Mouse (Mus musculus) hindbrain, embryonic 14.5 days (tissue): ENCODE results near the gene Ilf2. TPM values are rescaled to one million over a fixed set of nuclear protein-coding genes. Genes with fewer than 3 reads are reported as not detected.

ENCODE experiments used
- ATAC-seq: fragments of 200-750 bp; cut with Nextera tagmentation; 2 replicates; pipeline ENCODE4 v1.8.0; 2017; ENCODE audit warnings: moderate number of reproducible peaks, mild to moderate bottlenecking, moderate TSS enrichment, moderate library complexity; ENCODE audit not compliant: low FRiP score
- DNase-seq: peaks from one replicate; pipeline ENCODE4 v3.0.0-alpha.2; 2015; ENCODE audit warnings: low spot score
- H3K27ac ChIP-seq: fragments of 300-500 bp; sonication (generic); 2 replicates; pipeline ENCODE4 v1.5.1; 2014; ENCODE audit warnings: mild to moderate bottlenecking, moderate library complexity
- H3K27me3 ChIP-seq: fragments of 300-500 bp; sonication (generic); 2 replicates; pipeline ENCODE4 v1.6.1; 2014; ENCODE audit warnings: mild to moderate bottlenecking, low read length, mixed read lengths; ENCODE audit not compliant: control insufficient read depth, insufficient read depth
- H3K36me3 ChIP-seq: fragments of 300-500 bp; sonication (generic); replicated peaks from 2 replicates; pipeline ENCODE4 v1.6.1; 2014; ENCODE audit not compliant: control insufficient read depth, insufficient read depth
- H3K4me1 ChIP-seq: fragments of 300-500 bp; sonication (generic); replicated peaks from 2 replicates; pipeline ENCODE4 v1.6.1; 2014; ENCODE audit warnings: antibody characterized with exemption, low read length, mixed read lengths; ENCODE audit not compliant: control insufficient read depth, insufficient read depth
- H3K4me2 ChIP-seq: fragments of 300-500 bp; sonication (generic); replicated peaks from 2 replicates; pipeline ENCODE4 v1.6.1; 2014; ENCODE audit warnings: mild to moderate bottlenecking, moderate library complexity
- H3K4me3 ChIP-seq: fragments of 300-500 bp; sonication (generic); replicated peaks from 2 replicates; pipeline ENCODE4 v1.5.1; 2014; ENCODE audit warnings: mild to moderate bottlenecking, low read length
- H3K9ac ChIP-seq: fragments of 300-500 bp; sonication (generic); 2 replicates; pipeline ENCODE4 v1.6.1; 2014
- H3K9me3 ChIP-seq: fragments of 300-500 bp; sonication (generic); 2 replicates; pipeline ENCODE4 v1.6.1; 2016; ENCODE audit warnings: low read length; ENCODE audit not compliant: control insufficient read depth
- WGBS: fragments of 180-500 bp; shearing (Covaris S2); extraction: QIAGEN DNeasy Blood & Tissue Kit; methylation state at CpG from one replicate; pipeline ENCODE4 v1.1.7; 2014; 5-methylcytosine and 5-hydroxymethylcytosine counted together
- polyA plus RNA-seq: library from polyadenylated mRNA; unstranded; fragments of >200 nt; fragmentation: Nextera tagmentation; extraction: Ambion mirVana; gene quantifications from 2 replicates; pipeline ENCODE4 v1.2.1, GENCODE M21; 2014

Ilf2 gene
- polyA plus RNA-seq, 1 experiment from 2014 or later: 235 TPM

DNA sequence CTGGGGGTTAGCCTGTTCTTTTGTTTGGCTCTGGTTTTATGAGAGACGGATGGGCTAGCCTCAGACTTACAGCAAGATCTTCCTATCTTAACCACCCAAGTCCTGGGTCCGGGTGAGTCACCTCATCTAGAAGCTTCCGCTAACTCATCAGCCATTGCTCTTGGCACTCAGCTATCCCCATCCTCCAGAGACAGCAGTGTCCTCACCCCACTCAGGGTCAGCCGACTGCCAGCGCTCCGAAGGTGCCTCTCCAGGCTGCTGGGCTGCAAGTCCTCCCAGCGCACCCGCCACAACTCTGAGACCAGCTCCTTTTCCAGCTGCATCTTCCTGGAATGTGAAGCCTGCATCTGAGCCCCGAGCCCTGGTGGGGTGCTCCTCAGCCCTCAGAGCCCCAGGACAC lies 16.2 kb upstream of the Ilf2 start:
- ATAC-seq: no peak
- H3K4me2 ChIP-seq: no peak overlapping the region
- WGBS: 76% methylated on average over 8 of the region's 9 CpGs
- DNase-seq: no peak
- H3K9ac ChIP-seq: no peak overlapping the region
- H3K4me3 ChIP-seq: no peak overlapping the region
- H3K9me3 ChIP-seq: no peaks in the 10 kb centered on the region
- no peak overlapping the region for H3K27ac ChIP-seq
- no peaks in the 10 kb centered on the region for H3K36me3 ChIP-seq
- peaks cover 25% of the 10 kb centered on the region for H3K27me3 ChIP-seq
- H3K4me1 ChIP-seq: no peaks in the 10 kb centered on the region

DNA sequence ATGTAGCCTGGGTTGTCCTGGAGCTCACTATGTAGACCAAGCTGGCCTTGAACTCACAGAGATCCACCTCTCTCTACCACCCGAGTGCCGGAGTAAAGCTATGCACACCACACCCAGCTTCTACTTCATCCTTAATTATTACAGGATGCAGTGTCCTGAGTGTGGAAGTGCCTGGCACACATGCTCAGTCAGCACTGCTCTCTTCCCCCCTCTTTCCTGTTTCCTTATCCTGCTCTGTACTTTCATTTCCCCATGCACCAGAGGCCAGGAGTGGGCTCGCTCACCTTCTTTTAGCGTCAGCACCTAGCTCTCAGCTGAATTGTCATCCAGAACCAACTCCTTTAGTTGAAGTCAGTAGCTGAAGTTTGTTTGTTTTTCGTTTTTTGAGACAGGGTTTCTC lies 15.6 kb upstream of the Ilf2 start:
- Histone ChIP-seq H3K9ac (no peak overlapping the region), H3K27ac (no peak overlapping the region), H3K36me3 (no peaks in the 10 kb centered on the region), H3K4me2 (no peak overlapping the region), H3K9me3 (no peaks in the 10 kb centered on the region), H3K27me3 (peaks cover 31% of the 10 kb centered on the region), H3K4me1 (no peaks in the 10 kb centered on the region; the same call in 1 of the 2 replicates), H3K4me3 (no peak overlapping the region)
- DNase-seq (no peak), ATAC-seq (no peak)
- WGBS: 85% methylated on average over 5 of the region's 5 CpGs

DNA sequence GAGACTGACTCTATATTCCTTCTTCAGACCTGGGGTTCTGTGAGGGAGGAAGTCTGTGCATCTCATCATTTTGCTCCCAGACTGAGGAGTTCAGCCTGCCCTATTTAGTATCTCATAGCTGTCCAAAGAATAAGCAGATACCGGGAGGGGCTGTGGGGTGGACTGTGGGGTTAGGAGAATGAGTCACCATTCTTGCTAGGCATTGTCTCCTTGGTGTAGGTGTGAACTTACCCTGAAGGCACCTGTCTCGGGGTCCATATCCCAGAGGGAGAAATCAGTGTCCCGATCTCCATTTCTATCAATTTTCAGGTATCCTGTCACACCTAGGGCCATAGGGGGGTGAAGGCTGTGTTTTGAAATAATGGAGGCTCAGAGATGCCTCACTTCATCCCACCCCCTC lies 14.0 kb upstream of the Ilf2 start:
- Histone ChIP-seq H3K4me2 (no peak overlapping the region), H3K9ac (no peak overlapping the region), H3K4me1 (peaks cover 3% of the 10 kb centered on the region; the same call in 1 of the 2 replicates), H3K27ac (no peak overlapping the region), H3K9me3 (no peaks in the 10 kb centered on the region), H3K4me3 (no peak overlapping the region), H3K27me3 (peaks cover 40% of the 10 kb centered on the region), H3K36me3 (no peaks in the 10 kb centered on the region)
- DNase-seq (no peak), ATAC-seq (no peak)
- 89% methylated on average over 3 of the region's 3 CpGs for WGBS

DNA sequence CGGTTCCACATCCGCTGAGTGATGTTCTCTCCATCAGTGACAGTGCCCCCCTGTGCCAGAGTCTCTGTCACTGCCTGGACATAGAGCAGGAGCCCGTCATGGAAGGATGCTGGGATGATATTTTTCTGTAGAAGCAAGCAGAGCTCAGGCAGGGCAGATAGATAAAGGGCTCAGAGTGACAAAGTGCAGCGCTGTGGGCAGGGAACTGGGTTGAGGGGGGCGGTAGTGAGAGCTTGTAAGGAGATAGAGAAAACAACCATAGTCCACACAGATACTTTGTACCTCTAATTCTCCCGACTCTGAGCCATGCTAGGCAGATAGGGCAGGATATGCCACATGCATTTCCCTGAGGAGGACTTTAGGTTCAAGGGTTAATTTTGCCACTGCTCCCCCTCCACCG lies 13.3 kb upstream of the Ilf2 start:
- Histone ChIP-seq H3K27ac (no peak overlapping the region), H3K4me1 (peaks cover 3% of the 10 kb centered on the region; the same call in 1 of the 2 replicates), H3K9ac (no peak overlapping the region), H3K9me3 (no peaks in the 10 kb centered on the region), H3K36me3 (no peaks in the 10 kb centered on the region), H3K27me3 (peaks cover 40% of the 10 kb centered on the region), H3K4me2 (no peak overlapping the region), H3K4me3 (no peak overlapping the region)
- ATAC-seq: no peak
- 28% methylated on average over 7 of the region's 7 CpGs for WGBS
- no peak for DNase-seq

DNA sequence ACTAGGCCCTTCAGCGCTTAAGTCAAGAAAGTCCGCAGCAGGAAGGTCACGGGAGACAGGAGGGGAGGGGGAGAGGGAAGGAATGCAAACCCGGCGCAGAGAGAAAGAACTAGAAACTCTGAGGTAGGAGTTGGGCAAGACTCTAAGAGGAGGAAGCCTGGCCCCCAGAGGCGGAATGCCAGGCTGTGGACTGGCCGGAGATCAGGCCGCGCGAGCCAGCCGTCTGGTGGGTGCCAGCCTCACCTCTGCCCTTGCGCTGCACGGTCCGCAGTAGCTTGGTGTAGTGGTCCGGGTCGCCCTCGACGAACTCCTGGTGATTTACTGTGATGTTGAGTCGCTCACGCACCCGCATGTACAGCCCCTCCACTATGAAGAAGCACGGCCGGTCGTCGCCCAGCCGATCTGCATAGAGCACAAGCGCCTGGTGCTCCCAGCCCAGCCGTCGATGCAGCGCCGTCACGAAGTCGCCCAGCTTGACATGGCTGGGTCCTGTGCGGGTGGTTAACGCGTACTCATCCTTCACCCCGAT lies 11.3 kb upstream of the Ilf2 start:
- WGBS: 8% methylated on average over 37 of the region's 37 CpGs
- no peak overlapping the region for H3K27ac ChIP-seq
- peak; percentile 10; the same call in 1 of the 2 replicates for ATAC-seq
- H3K36me3 ChIP-seq: no peaks in the 10 kb centered on the region
- peaks cover 40% of the 10 kb centered on the region for H3K27me3 ChIP-seq
- no peaks in the 10 kb centered on the region for H3K9me3 ChIP-seq
- peak overlapping the region; percentile 93 for H3K4me2 ChIP-seq
- no peak for DNase-seq
- peak overlapping the region; percentile 58 for H3K9ac ChIP-seq
- peaks cover 3% of the 10 kb centered on the region; the same call in 1 of the 2 replicates for H3K4me1 ChIP-seq
- H3K4me3 ChIP-seq: peak overlapping the region; percentile 56

DNA sequence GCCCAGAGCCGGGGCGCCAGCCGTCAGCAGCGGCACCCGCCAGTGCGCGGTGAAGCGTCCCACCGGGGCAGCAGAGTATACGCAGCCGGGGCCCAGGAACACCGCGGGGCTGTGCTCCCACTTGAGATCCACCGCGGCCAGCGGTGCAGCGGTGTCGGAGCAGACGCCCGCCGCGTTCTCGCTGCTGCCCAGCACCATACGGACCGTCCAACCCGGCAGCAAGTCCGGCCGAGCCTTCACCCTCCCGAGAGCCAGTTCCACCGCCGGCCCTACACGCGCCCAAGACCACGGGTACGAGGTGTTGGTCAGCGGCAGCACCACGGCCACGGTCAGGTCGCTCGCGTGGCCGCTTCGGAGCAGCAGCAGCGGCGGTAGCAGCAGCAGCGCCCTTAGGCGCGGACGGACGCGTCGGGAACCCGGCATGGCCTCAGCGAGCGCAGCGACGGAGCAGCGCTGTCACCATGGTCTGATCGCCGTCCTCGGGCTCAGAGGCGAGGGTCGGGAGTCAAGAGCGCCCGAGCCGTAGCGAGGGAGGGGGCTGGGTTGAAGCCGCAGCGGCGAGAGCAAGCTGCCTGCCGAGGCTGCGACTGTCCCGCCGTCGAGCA lies 10.7 kb upstream of the Ilf2 start:
- Histone ChIP-seq H3K4me3 (peak overlapping the region; percentile 56), H3K27me3 (peaks cover 40% of the 10 kb centered on the region), H3K4me1 (peaks cover 3% of the 10 kb centered on the region; the same call in 1 of the 2 replicates)

DNA sequence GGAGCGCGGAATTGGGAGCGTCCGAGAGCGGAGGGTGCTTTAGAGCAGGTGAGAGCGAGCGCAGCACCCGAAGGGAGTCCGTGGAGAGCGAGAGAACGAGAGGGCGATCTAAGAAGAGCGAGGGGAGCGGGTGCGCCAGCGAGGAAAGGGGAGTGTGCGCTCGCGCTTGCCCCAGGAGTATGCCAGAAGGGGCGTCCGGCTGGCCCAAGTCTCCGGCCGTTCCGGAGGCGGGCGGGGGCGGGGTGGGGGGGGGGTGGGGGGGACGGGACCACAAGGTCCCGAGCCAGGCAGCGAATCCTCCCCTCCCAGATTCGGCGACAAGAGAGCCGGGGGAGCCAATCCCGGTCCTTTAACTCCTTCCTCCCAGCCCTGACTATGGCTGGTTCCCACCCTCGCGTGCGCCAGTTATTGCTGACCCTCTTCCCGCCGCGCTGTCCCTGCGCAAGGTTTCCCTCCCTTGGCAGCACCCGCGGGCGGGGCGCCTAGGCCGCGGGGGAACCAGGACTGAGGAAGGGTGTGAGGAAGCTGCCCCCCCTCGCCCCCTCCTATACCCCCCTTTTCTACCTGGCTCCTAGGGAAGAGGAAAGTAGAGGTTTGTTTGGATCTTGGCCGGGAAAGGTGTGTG lies 10.1 kb upstream of the Ilf2 start, which contains the start of gene Npr1:
Gene Npr1 (minus strand): TSS at position 181 of the 625 bp plus-strand sequence.
- Histone ChIP-seq H3K9me3 (no peaks in the 10 kb centered on the region), H3K27ac (no peak within 1 kb of the TSS), H3K4me3 (peak within 1 kb of the TSS; percentile 56), H3K9ac (peak within 1 kb of the TSS; percentile 58), H3K4me2 (peak within 1 kb of the TSS; percentile 93), H3K36me3 (no peaks in the 10 kb centered on the region), H3K4me1 (peaks cover 3% of the 10 kb centered on the region; the same call in 1 of the 2 replicates), H3K27me3 (peaks cover 40% of the 10 kb centered on the region)
- ATAC-seq (peak; percentile 56; the same call in 1 of the 2 replicates), DNase-seq (no peak)
- whole genome bisulfite sequencing: 0% methylated on average over 34 of the region's 49 CpGs

More for the DNA sequence above, 10.7 kb upstream of the Ilf2 start:
- Histone ChIP-seq H3K9ac (peak overlapping the region; percentile 58), H3K4me2 (peak overlapping the region; percentile 93), H3K27ac (no peak overlapping the region), H3K36me3 (no peaks in the 10 kb centered on the region), H3K9me3 (no peaks in the 10 kb centered on the region)
- WGBS: 2% methylated on average over 75 of the region's 75 CpGs
- DNase-seq (no peak), ATAC-seq (peak; percentile 38; the same call in 1 of the 2 replicates)

DNA sequence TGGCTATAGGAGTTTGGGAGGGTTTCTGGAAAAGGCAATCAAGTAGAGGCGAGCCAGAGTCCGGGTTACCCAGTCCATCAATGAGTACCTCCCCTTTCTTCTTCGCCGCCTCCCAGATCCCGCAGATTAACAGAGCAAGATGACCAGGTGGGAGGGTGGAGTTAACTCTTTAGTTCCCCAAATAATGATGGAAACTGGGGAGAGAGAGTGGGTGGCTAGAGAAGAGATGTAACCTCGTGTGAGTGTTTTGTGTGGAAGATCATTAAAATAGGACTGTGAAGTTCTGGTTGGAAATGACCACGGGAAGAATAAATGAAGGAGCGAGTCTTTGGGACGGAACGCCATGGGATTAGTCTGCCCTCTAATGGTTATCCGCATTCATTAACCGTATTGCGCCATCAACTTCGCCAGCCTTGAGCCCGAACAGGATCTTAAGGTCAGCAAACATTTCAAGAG lies 9.6 kb upstream of the Ilf2 start:
- ATAC-seq (peak; percentile 51; the same call in 1 of the 2 replicates), DNase-seq (peak; percentile 80)
- peaks cover 3% of the 10 kb centered on the region; the same call in 1 of the 2 replicates for H3K4me1 ChIP-seq
- H3K4me2 ChIP-seq: peak overlapping the region; percentile 93
- H3K36me3 ChIP-seq: no peaks in the 10 kb centered on the region
- no peaks in the 10 kb centered on the region for H3K9me3 ChIP-seq
- H3K4me3 ChIP-seq: peak overlapping the region; percentile 56
- H3K27ac ChIP-seq: no peak overlapping the region
- peaks cover 40% of the 10 kb centered on the region for H3K27me3 ChIP-seq
- 0% methylated on average over 15 of the region's 15 CpGs for WGBS
- H3K9ac ChIP-seq: peak overlapping the region; percentile 58; the same call in 1 of the 2 replicates

DNA sequence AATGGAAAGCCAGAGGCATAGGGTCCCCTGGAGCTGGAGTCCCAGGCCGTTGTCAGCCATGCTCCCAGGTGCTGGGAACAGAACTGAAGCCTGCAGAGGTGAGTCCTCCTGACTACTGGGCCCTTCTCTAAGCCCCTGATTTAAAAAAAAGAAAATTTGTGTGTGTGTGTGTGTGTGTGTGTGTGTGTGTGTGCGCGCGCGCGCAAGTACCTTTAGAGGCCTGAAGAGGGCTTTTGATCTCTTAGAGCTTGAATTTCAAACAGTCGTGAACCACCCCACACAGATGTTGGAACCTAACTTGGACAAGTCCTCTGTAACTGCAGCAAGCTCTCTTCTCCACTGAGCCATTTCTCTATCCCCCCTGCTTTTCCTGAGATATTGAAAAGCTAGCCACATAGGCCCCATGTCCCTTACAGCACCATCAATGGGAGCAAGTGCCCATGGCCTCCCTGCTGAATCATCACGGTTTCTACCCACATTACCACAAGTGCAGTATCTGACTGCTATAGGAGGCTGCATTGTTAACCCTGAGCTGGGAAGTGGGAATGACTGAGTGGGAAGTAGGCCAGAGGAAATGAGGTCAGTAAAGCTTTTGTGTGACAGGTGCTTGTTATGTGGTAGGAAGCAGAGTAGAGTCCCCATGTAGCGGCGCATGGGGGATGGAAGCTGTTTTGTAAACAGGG lies 8.2 kb upstream of the Ilf2 start:
- no peak overlapping the region for H3K9ac ChIP-seq
- WGBS: 94% methylated on average over 10 of the region's 10 CpGs
- no peak overlapping the region for H3K27ac ChIP-seq
- no peak overlapping the region for H3K4me3 ChIP-seq
- DNase-seq: no peak
- peaks cover 3% of the 10 kb centered on the region; the same call in 1 of the 2 replicates for H3K4me1 ChIP-seq
- no peaks in the 10 kb centered on the region for H3K9me3 ChIP-seq
- peaks cover 34% of the 10 kb centered on the region for H3K27me3 ChIP-seq
- no peak for ATAC-seq
- no peak overlapping the region for H3K4me2 ChIP-seq
- no peaks in the 10 kb centered on the region for H3K36me3 ChIP-seq
